Mouse (Mus musculus) left cerebral cortex, adult 8-10 months (tissue): Measurements from ENCODE around the gene Camk1g. TPM values are rescaled to one million over a fixed set of nuclear protein-coding genes. Genes with fewer than 3 reads are reported as not detected.

Experiments
- DNase-seq, 2 experiments: peaks; one replicate each; pipeline ENCODE4 v3.0.0; 2022; ENCODE audit warnings: low spot score in 2 of 2
- total RNA-seq, 4 experiments: library from RNA; stranded (reverse); gene quantifications; 2 replicates each; pipeline ENCODE4 v1.2.4; 2022

The Camk1g gene
- 10 to 100 TPM; 28.7 to 33.3 (median 30.1) TPM for total RNA-seq

DNA sequence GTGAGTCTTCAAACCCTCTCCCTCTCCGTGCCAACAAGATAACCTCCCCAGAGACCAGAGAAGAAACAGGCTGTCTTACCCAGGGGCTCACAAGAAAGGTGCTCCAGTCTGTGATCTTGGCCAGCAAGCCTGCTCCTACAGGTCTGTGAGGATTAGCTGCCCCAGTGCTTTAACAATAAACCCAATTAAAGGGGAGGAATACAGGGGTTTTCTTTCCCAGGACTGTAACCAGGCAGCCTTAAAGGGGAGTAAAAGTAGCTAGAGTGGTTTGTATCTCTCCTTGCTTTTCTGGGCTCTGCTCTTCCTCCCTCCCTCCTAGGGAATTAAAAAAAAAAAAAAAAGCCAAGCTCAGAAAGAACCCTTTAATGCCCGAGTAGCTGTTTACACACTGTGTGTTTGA lies at the start of gene Camk1g:
Gene Camk1g, minus strand, starts transcription at position 203 of the 400 bp plus-strand sequence.
- DNase-seq: no peak

DNA sequence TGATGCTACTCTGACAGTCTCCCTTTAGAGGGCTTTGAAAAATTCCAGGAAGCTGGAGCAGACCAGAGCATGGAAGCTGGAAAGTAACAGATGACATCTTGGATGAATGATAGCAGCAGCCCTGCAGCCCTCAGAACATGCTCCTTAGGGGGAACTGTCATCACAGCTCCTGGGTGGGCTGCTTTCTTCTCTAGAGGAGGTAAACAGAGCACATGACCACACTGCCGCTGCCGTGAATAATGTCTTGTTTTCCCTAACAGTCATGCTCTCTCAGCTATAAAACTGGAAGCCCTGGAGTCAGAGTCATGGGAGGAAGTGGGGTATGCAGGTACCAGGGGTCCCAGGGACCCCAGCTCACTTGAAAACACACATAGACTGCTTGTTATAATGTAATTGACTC lies 49.1 kb upstream of the Camk1g start:
- no peak for DNase-seq

DNA sequence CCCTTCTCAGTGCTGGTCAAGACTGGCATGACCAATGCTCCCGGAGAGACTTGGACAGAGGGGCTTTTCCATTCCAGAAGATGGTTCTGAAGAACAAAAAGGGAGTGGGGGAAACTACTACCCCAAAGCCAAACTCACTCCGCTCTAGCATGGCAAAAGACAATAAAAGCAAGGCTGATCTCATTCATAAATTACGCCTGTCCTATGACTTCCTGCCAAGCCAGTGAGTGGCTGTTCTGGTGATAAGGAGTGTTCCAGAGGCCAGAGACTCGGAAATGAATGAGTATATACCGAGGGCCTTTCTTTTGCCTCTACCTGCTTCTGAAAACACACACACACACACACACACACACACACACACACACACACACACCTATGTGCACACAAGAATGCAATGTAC lies 48.6 kb upstream of the Camk1g start:
- no peak for DNase-seq

DNA sequence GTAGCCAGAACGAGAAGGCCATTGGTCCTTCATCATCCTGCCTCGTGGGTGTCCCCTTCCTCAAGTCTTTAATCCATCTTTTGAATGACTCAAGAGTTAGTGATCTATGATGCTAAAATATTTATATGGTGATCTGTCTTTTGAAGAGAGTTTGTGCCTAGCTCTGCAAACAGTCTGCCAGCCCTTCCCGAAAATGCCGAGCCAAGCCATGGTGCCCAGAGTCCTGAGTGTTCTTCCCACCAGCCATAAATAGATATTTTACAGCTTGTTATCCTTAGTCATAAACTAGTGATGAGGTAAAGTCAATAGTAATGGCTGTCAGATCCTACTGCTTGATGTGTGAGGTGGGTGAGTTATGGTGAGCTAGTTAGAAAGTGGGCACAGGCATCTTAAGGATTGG lies 44.0 kb upstream of the Camk1g start:
- DNase-seq: no peak

DNA sequence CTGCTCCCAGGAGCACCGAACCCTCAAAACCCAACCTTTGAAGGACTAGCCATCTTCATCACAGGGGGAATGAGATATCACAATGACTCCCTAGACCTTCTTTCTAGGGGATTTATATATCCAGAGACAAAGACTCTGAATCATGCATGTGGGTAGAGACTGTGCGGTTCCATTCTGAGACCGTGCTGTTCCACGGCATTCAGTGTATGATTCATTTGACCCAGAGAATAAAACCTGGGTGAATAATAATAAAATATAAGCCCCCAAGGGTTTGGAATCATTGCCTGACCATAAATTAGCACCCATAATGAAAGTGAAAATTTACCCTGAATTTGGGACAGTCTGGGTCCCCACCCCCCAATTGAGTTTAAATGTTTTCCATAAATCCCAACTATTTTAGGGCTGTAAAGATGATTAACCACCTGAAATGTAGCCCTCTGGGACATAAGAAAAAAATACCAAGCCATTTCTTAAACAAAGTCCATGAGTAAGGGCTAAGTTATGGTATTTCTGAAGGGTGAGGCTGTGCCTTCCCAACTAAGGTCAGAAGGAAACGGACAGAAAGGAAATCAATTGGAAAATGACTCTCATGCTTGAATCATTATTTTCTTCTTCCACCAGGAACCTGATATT lies 43.4 kb upstream of the Camk1g start:
- no peak for DNase-seq

DNA sequence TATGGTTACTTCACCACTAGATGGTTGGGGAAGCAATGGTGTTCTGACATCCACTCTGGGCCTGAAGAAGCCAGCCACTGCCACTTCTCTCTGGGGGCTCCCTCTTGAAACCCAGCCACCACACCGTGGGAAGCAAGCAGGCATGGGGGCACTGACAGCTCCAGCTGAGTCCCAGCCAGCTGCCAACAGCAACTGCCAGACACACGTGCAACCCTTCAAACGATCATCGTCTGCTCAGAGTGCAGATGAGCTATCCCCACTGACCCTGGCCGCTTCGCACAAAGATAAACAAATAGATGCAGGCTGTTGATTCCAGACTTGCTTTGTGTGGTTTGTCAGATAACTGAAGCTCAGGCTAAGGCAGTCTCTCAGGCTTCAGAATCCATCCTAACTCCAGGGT lies 37.4 kb upstream of the Camk1g start:
- no peak for DNase-seq

DNA sequence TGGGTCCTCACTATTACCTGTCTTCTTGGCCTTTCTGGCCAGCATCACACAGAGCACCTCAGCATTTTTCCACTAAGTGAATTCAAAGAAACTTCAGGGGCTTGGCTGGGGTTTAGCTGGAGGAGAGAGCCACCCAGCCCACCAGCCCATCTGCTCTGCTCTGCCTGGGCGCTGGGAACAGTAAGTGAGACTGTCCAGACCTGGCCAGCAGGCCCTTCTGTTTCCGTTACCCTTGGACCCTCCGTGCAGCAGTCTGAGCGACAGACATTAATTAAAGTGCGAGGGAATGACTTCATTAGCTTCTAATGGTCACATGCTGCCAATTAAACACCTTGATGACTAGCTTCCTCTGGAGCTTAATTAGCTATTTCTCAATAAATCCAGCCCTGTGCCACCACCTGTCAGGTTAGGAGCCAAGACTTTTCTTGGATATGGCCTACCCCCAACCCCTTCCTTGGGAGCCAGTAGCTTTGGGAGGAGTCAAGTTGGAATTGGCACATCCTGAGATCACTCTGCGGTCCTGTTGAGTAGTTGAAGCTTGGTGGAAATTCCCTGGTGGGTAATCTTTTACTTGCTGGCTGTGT lies 36.1 kb upstream of the Camk1g start:
- no peak for DNase-seq

DNA sequence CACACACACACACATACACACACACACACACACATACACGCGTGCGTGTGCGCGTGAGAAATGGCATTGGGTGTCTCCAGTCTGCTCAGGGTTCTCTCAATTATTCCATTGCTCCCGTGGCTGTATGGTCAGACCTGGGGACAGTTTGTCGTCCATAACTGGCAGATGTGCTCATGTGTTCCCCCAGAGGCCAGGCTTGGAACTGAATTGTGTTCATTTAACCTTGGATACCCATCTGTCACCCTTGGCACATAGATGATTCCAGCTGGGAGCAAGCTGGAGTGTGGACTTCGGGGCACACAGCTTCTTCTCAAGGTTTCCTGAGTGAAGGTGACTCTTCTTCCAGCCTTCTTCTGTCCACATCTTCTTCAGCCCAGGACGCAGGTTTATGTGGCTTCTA lies 31.6 kb upstream of the Camk1g start:
- DNase-seq: no peak

DNA sequence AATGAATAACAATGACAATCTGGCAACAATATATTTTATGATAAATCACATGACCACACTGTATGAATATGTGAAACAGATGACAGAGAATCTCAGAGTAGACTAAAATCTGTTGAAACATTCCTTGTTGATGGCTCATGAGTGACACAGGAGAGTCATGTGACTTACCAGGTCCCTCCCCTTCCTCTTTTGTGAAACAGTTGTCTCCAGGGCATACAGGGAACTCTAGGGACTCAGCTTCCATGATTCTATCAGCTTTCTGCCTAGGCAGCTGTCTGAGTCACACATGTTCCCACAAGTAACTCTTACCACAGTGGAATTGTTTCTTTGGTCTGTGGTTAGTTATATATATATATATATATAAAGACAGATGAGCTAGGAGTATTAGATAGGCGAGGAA lies 30.2 kb upstream of the Camk1g start:
- DNase-seq: no peak

DNA sequence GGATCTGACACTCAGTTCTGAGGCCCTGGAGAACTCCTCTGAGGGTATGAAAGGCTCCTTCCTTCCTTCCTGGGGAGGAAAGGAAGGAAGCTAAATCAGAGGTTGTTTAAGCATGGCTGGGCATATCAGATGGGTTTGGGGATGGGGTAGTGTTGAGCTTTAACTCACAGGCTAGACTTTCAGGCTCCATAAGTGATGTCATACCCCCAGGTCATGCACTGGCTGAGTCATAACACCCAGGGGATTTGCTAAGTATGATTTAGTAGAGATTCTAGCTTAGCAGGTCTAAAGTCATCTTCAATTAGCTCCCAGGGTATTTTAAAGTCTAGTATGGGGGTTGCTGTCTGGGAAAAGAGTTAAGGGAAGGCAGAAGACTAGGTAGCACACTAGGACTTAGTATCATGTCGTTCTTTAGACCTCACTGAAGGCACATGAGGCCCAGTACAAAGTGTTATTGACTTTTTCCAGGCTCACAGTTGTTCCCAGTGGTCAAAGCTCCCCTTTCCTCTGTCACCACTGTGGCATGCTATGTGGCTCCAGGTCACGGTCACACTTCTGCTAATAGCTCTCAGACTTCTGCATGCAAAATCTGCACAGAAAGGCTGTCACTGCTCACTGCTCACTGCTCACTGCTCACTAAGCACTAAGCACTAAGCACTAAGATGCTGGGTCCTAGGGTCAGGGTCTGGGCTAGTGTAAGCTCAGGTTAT lies 28.8 kb upstream of the Camk1g start:
- no peak for DNase-seq

DNA sequence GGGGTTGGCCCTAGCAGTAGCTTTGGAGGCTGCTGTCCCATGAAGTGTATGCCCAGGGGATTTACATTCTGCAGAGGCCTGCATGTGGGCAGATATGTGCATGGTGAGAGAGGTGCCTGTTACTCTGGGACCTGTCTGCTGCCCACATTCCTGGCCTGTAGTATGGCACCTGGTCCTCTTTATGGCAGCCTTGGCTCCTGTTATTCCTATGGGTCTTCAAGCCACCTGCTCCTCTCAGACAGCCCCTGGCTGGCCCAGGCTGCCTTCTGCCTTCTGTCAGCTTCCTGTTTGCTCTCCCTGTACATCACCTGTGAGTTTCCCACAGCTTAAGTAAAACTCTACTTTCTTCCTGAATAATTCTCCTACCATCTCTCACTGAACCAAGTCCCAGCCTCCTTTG lies 27.0 kb upstream of the Camk1g start:
- DNase-seq: no peak

DNA sequence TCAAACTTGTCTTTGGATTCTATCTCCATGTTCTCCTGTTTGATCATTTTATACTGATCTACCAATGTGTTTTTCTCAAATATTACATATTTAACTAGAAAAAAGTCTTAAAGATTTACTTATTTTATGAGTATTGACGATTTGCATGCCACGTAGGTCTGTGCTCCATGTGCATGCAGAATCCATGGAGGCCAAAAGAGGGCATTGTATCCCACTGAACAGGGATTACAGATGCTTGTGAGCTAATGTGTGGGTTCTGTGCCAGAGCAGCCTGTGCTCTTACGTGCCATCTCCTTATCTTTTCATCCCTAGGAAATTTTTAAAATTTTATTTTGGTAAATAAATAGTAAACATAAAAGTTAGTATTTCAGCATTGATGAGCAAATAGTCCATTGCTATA lies 22.2 kb upstream of the Camk1g start:
- no peak for DNase-seq

DNA sequence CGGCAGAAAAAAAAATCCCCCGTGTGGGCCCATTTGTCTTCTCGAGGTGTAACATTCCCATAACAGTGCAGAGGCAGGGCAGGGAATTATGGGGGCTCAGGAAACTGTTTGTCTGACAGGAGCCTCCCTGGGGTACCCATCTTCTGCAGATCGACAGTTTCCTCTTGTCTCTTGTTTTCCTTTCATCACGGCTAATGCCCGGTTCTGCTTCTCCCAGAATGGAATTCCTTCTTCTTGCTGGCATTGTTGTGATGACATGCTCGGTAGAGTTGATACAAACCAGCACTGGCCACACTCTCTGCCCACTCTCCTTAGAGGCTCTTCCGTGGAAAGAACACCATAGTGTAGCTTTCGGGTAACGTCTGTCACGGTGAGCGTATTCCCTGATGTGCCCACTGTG lies 19.9 kb upstream of the Camk1g start:
- DNase-seq: no peak

DNA sequence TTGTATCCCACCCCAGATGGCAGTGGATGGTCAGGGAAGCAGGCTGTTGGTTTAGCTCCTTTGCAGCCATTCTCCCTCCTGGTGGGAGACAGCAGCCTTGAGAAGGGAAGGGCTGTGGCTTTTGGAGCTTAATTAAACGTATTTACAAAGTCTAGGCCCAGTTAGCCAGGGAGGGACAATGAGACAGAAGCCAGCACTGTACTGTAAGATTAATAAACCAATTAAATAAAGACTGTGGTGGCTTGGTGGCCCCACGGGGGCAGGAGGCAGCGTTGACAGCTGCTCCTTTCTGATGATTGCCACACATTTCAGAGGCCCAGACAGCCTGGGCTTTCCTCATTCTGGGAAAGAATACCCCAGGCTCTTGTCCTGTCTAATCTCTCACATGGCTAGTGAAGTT lies 19.4 kb upstream of the Camk1g start:
- no peak for DNase-seq

DNA sequence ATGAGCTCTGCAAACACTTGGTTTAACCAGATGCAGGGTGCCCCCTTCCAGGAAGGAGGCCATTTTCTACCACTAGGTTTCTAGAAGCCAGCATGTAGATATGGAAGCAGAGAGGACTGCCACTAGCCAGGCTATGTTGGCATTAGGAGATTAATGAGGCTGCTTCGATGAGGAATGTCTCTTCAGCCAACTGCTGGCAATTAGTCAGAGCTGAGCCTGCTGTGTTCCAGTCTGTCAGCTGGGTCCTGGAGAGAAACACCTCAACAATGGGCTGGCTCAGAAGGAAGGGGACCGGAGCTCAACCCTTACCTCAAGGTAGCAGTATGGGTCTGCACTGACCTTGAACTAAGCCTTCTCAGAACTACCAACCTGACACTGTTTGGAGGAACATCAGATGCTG lies 17.1 kb upstream of the Camk1g start:
- DNase-seq: no peak

DNA sequence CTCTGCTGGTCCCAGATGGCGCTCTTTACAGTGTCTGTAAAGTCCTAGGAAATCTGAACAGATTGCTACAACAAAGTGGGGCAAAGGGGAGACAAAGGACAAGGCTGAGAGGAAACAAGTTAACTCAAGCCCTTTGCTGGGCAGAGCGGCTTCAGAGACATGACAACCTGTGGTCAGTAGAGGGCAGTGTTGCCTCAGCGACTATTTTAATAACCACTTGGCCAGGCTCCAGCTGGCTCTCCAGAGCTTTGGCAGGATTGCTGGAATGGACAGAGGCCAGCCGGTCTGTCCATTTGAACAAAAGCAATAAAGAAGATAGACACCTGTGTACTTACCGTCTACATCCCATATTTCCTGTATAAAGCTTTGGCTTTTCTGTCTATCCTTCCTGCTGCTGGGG lies 16.0 kb upstream of the Camk1g start:
- peak; percentile 59 to 70 for DNase-seq

DNA sequence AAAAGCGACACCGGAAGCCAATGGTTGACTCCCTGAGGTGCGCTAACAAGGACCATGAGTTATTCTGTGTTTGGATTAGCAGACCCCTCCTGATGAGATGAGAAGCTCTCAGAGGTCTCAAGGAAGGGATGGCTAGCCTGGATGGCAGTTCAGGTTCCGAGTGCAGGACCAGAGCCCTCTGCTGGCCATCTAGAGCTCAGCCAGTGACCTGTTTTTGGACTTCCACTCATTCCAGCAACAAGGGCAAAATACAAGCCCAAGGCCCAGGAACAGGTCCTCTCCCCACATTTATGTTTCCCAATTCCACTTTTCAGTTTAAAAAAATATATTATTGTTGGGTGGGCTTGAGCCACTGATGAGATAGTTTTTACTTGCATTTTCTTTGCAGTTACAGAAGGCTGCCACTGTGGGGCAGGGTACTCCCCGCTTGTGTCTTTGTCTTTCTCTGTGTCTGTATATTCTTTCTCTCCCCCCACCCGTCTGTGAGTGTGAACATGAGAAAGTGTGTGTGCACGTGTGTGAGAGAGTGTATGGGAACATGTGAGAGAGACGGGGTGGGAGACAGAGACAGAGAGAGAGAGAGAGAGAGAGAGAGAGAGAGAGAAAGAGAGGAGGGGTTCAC lies 12.9 kb upstream of the Camk1g start:
- DNase-seq: no peak

DNA sequence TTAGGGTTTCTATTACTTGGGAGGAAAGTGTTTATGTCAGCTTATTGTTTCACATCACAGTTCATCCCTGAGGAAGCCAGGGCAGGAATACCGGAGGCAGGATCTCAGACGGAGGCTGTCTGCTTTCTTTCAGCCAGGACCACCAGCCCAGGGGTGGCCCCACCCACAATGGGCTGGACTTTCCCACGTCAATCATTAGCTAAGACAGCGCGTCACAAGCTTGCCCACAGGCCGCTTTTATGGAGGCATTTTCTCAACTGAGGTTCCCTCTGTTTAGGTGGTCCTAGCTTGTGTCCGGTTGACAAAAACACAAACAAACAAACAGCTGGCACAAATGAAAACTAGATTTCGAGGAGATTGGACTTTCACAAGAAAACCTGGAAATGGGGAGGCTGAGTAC lies 12.3 kb upstream of the Camk1g start:
- no peak for DNase-seq

DNA sequence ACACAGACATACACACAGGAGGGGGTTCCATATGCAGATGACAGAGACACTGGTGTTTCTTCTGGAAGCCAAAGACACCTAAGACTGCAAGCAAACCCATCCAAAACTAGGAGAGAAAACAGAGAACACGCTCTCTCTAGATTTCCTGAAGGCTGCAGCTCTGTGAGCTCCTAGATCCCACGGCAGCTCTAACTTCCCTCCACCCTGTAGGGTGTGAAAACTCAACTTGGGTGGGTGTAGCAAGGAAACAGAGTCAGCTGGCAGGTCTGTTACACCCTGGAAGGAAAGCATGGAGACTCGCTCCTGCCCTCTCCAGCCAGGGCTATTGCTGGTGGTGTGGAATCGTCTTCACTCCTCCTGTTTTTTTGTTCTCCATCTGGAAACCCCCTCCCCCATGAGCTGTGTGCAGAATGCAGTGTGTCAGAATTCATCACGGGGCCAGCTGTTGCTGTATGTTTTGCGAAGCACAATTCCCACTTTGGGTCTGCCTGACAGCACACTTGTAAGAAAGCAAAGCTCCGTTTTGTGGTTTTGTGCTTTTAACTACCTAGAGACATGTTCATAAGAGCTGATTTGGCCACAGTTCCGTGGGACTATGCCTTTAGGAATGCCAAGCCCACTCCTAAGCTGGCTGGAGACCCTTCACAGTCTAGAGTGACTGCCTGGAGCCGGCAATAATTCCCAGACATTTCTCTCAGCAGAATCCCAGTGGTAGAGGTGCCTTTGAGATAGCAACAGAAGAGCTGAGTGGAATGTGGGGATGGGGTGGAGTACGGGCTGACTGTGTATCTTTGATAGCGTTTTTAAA lies 11.7 kb upstream of the Camk1g start:
- DNase-seq: no peak

DNA sequence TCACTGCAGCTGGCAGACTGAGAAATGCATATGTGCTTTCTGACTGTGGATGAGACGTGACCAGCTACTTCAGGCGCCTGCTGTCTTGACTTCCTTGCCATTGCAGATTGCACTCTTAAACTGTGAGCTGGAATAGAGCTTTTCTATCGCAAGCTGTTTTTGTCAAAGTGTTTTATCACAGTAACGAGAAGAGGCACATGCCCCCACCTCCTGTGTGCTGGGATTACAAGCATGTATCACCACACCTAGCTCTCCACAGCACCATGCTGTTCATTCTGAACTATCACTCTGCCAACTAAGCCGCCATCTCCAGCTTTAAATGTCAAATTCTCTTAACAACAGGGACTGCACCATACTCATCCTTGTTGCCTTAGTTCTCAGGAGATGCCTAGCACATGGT lies 10.8 kb upstream of the Camk1g start:
- DNase-seq: no peak

DNA sequence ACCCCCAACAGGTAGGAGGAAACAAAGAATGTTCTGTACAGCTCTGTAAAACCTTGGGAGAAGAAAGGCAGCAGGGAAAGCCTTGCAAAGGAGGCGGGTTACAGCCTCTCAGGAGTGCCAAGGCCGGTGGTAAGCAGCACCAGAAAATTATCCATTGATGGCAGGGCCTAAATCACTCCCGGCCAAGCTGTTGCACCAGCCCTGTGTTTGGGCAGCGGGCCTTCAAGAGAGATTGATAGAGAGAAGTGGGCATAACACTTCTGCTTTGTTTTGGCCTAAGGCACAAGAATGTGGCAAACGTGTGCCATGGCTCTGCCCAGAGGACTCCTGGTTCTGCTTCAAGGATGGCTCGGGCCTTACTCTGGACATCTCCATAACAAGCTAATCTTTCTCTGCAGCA lies 9.5 kb upstream of the Camk1g start:
- no peak for DNase-seq
